Mouse (Mus musculus): Measurements from ENCODE around the gene Slc12a6. TPM values are rescaled to one million over a fixed set of nuclear protein-coding genes. Genes with fewer than 3 reads are reported as not detected.

Slc12a6 gene
- polyA plus RNA-seq, 1 experiment from 2014 or later: 14.4 TPM

DNA sequence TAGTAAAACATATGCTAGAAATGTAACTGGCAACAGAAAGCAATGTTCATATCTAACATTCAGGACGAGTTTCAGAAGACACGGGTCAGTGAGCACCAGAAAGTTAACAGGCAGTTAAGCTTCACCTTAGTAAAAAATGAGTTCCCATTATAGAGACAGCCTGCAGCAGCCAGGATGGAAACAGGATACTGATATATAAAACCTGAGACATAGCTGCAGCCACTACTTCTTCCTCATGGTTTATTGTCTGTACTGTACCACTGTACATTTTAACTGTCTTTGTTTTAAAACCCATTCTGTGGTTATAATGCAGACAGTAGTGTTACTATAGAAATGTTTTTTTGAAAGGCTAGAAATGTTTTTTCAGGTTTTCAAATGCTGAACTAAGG is 95.2 kb downstream of the Slc12a6 start:
- ATAC-seq (ENCODE audit: low FRiP score): no peak
- H3K4me1 ChIP-seq (ENCODE audit: control insufficient read depth, insufficient read depth, low read length): no peaks in the 10 kb centered on the region
- no peak overlapping the region for H3K9ac ChIP-seq (ENCODE audit: low read length)
- no peak overlapping the region for H3K27ac ChIP-seq (ENCODE audit: low read depth, low read length)
- DNase-seq (ENCODE audit: low spot score, missing footprints): no peak
- H3K4me3 ChIP-seq (ENCODE audit: low read depth, low read length): no peak overlapping the region
- no peaks in the 10 kb centered on the region for H3K27me3 ChIP-seq (ENCODE audit: control insufficient read depth, insufficient read depth, low read length)
- H3K9me3 ChIP-seq (ENCODE audit: control insufficient read depth, low read length): no peaks in the 10 kb centered on the region
- WGBS: 89% methylated on average over 2 of the region's 2 CpGs
- peaks cover 6% of the 10 kb centered on the region; the same call in 1 of the 2 replicates for H3K36me3 ChIP-seq (ENCODE audit: control insufficient read depth, insufficient read depth, low read length)
- no peak overlapping the region for H3K4me2 ChIP-seq

DNA sequence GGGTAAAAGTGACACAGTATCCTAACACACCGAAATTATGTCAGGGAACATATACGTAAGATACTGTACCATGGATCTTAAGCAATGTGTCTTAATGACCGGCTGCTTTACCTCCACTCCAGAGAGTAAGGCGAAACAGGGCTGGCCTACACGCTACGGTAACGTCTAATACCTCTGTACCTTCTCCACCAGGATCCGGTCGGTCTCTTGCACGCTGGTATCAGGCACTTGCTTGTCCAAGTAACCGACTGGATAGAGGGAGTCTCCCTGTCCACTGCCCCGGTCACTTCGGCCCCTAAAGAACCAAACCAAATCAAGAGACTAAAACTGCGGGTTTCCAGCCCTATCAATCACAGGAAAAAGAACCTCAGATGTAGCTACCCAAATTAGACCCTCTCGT is 101.6 kb downstream of the Slc12a6 start:
- Histone ChIP-seq H3K9ac (ENCODE audit: low read length) (peak overlapping the region; percentile 87), H3K27me3 (ENCODE audit: control insufficient read depth, insufficient read depth, low read length) (no peaks in the 10 kb centered on the region), H3K9me3 (ENCODE audit: control insufficient read depth, low read length) (no peaks in the 10 kb centered on the region), H3K4me2 (peak overlapping the region; percentile 87), H3K36me3 (ENCODE audit: control insufficient read depth, insufficient read depth, low read length) (peaks cover 4% of the 10 kb centered on the region; the same call in 1 of the 2 replicates), H3K4me3 (ENCODE audit: low read depth, low read length) (peak overlapping the region; percentile 93), H3K4me1 (ENCODE audit: control insufficient read depth, insufficient read depth, low read length) (peaks cover 5% of the 10 kb centered on the region), H3K27ac (ENCODE audit: low read depth, low read length) (no peak overlapping the region)
- ATAC-seq (ENCODE audit: low FRiP score) (peak; percentile 47; the same call in 1 of the 2 replicates), DNase-seq (ENCODE audit: low spot score, missing footprints) (no peak)
- 19% methylated on average over 15 of the region's 15 CpGs for WGBS

DNA sequence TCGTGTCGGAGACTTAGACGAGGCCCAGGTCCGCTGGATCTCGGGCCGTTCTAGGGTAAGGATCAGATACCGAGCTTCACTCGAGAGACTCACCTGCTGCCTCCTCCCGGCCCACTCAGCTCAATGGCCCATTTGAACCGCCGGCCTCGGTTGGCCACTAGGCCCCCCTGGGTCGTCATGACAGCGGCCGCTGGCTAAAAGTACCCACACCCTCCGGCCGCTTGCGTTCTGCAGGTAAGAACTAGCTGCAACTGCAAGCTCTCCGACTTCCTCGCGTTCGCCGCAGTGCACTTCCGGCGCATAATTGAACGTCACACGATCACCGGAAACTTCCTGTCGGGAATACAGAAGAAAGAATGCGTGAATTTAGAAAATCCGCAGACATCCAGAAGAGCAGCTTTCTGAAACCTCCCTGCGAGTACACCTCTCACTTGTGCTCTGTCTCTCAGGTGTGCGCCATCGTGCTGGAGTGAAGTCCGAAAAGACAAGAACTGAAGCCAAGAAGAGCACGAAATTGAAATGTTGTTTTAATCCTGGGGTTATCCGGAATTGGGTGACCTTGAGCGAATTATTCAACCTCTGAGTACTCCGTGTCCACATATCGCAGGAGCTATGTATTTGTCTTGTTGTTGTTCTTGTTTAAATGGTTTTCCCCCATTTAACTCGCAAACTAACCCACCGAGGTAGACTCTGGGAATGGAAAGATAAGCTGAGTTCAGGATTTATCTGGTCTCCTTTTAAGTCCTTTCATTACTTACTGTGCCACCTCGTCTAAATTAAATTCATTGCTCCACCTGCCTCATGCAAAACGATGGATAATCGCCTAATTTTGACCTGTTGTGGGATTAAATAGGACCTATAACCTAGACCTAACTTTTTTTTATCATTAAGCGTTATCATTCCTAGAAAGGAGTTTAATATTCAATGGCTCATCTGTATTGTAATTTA is 102.4 kb downstream of the Slc12a6 start, which contains the start of gene Emc4:
Emc4 (minus strand) TSS at position 302 of the 948 bp plus-strand sequence.
- peak; percentile 99 for DNase-seq (ENCODE audit: low spot score, missing footprints)
- Histone ChIP-seq H3K27ac (ENCODE audit: low read depth, low read length) (peak within 1 kb of the TSS; percentile 37; the same call in 1 of the 2 replicates), H3K9ac (ENCODE audit: low read length) (peak within 1 kb of the TSS; percentile 87), H3K36me3 (ENCODE audit: control insufficient read depth, insufficient read depth, low read length) (peaks cover 4% of the 10 kb centered on the region; the same call in 1 of the 2 replicates), H3K4me3 (ENCODE audit: low read depth, low read length) (peak within 1 kb of the TSS; percentile 93), H3K27me3 (ENCODE audit: control insufficient read depth, insufficient read depth, low read length) (no peaks in the 10 kb centered on the region), H3K9me3 (ENCODE audit: control insufficient read depth, low read length) (no peaks in the 10 kb centered on the region), H3K4me2 (peak within 1 kb of the TSS; percentile 87), H3K4me1 (ENCODE audit: control insufficient read depth, insufficient read depth, low read length) (peaks cover 5% of the 10 kb centered on the region)
- ATAC-seq (ENCODE audit: low FRiP score): peak; percentile 87
- WGBS: 2% methylated on average over 46 of the region's 46 CpGs

DNA sequence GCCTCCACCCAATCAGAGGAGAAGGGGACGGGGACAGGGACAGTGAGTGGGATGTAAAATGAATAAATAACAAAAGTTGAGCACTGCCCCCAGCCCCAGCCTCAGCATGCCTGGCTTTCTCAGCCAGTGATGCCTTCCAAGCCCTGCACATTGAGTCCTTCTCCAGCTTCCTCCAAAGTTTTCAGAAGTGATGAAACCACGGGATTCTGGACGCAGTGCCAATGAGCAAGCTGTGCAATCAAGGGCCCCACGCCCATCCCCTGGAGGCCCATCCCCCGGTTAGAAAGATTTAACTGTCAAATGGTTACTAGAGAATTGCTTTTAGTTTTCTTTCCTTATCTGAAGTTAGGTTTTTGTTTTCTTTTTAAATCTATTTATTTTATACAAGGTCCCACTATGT is 104.3 kb downstream of the Slc12a6 start:
- Histone ChIP-seq H3K9me3 (ENCODE audit: control insufficient read depth, low read length) (no peaks in the 10 kb centered on the region), H3K27ac (ENCODE audit: low read depth, low read length) (no peak overlapping the region), H3K4me3 (ENCODE audit: low read depth, low read length) (no peak overlapping the region), H3K36me3 (ENCODE audit: control insufficient read depth, insufficient read depth, low read length) (no peaks in the 10 kb centered on the region), H3K4me2 (no peak overlapping the region), H3K27me3 (ENCODE audit: control insufficient read depth, insufficient read depth, low read length) (no peaks in the 10 kb centered on the region), H3K4me1 (ENCODE audit: control insufficient read depth, insufficient read depth, low read length) (peaks cover 5% of the 10 kb centered on the region), H3K9ac (ENCODE audit: low read length) (no peak overlapping the region)
- ATAC-seq (ENCODE audit: low FRiP score) (no peak), DNase-seq (ENCODE audit: low spot score, missing footprints) (no peak)
- WGBS: 77% methylated on average over 5 of the region's 5 CpGs

DNA sequence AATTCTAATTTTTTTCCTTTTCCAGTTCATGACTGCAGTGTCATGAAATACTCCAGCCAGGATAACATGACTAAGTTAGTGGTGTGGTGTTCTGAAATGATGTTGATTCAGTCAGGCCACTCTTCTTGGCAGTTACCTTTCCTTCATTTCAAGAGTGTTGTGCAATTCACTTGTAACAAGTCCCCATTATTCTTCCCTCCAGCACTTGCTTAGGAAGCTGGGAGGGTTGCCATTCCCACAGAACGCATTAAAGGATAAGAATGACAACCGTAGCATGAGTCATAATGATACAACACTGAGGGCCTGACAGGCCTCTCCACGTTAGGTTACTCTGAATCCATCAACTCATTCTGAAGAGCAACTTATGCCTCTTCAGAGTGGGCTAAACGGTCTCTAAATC is 107.5 kb downstream of the Slc12a6 start:
- no peak overlapping the region for H3K27ac ChIP-seq (ENCODE audit: low read depth, low read length)
- 56% methylated on average over 4 of the region's 4 CpGs for WGBS

DNA sequence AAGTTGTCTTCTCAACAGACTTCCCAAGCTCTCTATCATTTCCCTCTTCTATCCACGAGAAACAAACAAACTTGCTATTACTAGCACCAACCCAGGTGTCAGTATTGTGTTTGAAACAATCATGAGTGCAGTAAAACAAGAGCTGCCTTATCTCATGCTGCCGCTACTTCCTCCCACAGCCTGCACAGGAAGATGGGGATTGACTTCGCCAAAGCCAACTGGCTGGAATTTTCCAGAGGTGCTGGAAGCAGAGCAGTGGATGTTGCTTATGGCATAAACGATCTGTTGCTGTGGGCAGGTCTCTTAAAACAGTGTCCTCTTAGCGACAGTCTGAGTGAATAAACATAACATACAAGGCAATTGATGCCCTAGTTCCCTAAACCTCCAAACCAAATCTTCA is 109.0 kb downstream of the Slc12a6 start:
- no peaks in the 10 kb centered on the region for H3K9me3 ChIP-seq (ENCODE audit: control insufficient read depth, low read length)
- no peaks in the 10 kb centered on the region for H3K36me3 ChIP-seq (ENCODE audit: control insufficient read depth, insufficient read depth, low read length)
- 68% methylated on average over 5 of the region's 5 CpGs for WGBS

More for the DNA sequence above, 107.5 kb downstream of the Slc12a6 start:
- no peak for DNase-seq (ENCODE audit: low spot score, missing footprints)
- Histone ChIP-seq H3K27me3 (ENCODE audit: control insufficient read depth, insufficient read depth, low read length) (no peaks in the 10 kb centered on the region), H3K4me3 (ENCODE audit: low read depth, low read length) (no peak overlapping the region), H3K9ac (ENCODE audit: low read length) (no peak overlapping the region), H3K9me3 (ENCODE audit: control insufficient read depth, low read length) (no peaks in the 10 kb centered on the region), H3K4me2 (no peak overlapping the region), H3K4me1 (ENCODE audit: control insufficient read depth, insufficient read depth, low read length) (no peaks in the 10 kb centered on the region), H3K36me3 (ENCODE audit: control insufficient read depth, insufficient read depth, low read length) (no peaks in the 10 kb centered on the region)
- no peak for ATAC-seq (ENCODE audit: low FRiP score)

DNA sequence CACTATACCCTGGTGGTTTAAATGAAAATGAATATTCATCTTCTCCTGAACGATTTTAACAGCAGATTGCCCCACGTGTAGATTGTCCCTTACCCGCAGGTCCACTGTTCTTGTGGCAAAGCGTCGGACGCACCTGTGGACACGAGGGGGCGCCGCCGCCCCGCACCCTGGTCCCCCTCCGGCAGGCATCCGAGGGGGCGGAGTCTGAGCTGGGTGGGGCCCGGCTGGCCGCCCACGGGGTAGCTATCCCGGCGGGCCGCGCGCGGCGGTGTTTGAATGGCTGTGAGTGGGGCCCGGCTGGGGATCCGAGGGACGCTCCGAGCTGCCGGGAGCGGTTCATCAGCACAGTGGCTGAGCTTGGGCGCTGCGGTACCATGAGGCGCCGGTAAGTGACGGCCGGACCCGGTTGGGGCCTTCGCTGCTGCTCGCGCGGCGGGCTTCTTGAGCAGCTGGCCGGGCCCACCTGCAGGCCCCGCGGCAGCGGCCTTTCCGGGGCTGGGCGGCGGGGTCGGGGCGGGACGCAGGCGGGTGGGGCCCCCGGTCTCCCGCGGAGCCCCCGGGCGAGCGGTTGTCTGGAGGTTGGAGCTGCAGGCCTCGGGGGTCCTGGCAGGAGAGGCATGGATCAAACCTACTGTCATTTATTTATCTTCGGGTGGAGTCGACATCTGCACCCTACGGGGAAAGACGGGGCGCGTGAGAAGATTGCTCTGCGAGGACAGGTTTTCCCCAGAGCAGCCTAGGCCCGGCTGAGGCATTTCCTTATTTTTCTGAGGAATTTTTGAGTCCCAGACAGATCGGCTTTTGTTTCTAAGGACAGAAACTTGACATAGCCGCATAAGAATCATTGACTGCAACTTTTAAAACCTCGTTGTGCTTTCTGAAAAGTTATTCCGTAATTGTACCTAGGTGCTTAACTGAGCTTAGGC is 113.6 kb downstream of the Slc12a6 start, which contains the start of gene Katnbl1:
Katnbl1 (plus strand) TSS at position 239 of the 926 bp plus-strand sequence.
- no peaks in the 10 kb centered on the region for H3K36me3 ChIP-seq (ENCODE audit: control insufficient read depth, insufficient read depth, low read length)
- peaks cover 12% of the 10 kb centered on the region for H3K4me1 ChIP-seq (ENCODE audit: control insufficient read depth, insufficient read depth, low read length)
- ATAC-seq (ENCODE audit: low FRiP score): peak; percentile 100
- under 1% methylated on average over 66 of the region's 72 CpGs for WGBS
- peak within 1 kb of the TSS; percentile 95 for H3K4me3 ChIP-seq (ENCODE audit: low read depth, low read length)
- H3K9me3 ChIP-seq (ENCODE audit: control insufficient read depth, low read length): no peaks in the 10 kb centered on the region
- H3K27ac ChIP-seq (ENCODE audit: low read depth, low read length): peak within 1 kb of the TSS; percentile 80
- no peaks in the 10 kb centered on the region for H3K27me3 ChIP-seq (ENCODE audit: control insufficient read depth, insufficient read depth, low read length)
- H3K9ac ChIP-seq (ENCODE audit: low read length): peak within 1 kb of the TSS; percentile 96
- DNase-seq (ENCODE audit: low spot score, missing footprints): peak; percentile 99
- H3K4me2 ChIP-seq: peak within 1 kb of the TSS; percentile 70

More for the DNA sequence above, 109.0 kb downstream of the Slc12a6 start:
- ATAC-seq (ENCODE audit: low FRiP score) (no peak), DNase-seq (ENCODE audit: low spot score, missing footprints) (no peak)
- H3K9ac ChIP-seq (ENCODE audit: low read length): no peak overlapping the region
- H3K4me2 ChIP-seq: no peak overlapping the region
- no peaks in the 10 kb centered on the region for H3K4me1 ChIP-seq (ENCODE audit: control insufficient read depth, insufficient read depth, low read length)
- H3K27me3 ChIP-seq (ENCODE audit: control insufficient read depth, insufficient read depth, low read length): no peaks in the 10 kb centered on the region
- no peak overlapping the region for H3K4me3 ChIP-seq (ENCODE audit: low read depth, low read length)
- H3K27ac ChIP-seq (ENCODE audit: low read depth, low read length): no peak overlapping the region

DNA sequence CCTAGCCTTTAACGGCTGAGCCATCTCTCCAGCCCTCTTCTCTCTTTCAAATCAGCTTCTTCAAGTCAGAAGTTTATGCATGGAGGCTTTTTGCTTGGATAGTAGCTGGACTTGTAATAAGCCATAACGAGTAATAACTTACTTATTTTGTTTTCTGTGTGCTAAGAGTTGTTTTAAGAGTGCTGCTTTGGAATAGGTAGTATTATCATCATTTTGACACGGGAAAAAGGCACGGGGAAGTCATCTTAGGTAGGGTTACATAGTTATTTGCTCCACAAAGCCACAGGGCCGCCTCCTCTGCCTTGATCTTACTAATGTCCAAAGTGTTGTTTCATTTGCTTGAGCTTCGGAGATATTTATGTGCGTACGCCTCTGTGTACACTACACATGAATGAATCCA is 114.5 kb downstream of the Slc12a6 start:
- Histone ChIP-seq H3K4me2 (peak overlapping the region; percentile 70), H3K4me1 (ENCODE audit: control insufficient read depth, insufficient read depth, low read length) (peaks cover 12% of the 10 kb centered on the region), H3K9me3 (ENCODE audit: control insufficient read depth, low read length) (no peaks in the 10 kb centered on the region), H3K4me3 (ENCODE audit: low read depth, low read length) (peak overlapping the region; percentile 95), H3K27me3 (ENCODE audit: control insufficient read depth, insufficient read depth, low read length) (no peaks in the 10 kb centered on the region), H3K9ac (ENCODE audit: low read length) (peak overlapping the region; percentile 96), H3K36me3 (ENCODE audit: control insufficient read depth, insufficient read depth, low read length) (no peaks in the 10 kb centered on the region), H3K27ac (ENCODE audit: low read depth, low read length) (no peak overlapping the region)
- 65% methylated on average over 8 of the region's 8 CpGs for WGBS
- DNase-seq (ENCODE audit: low spot score, missing footprints) (peak; percentile 83), ATAC-seq (ENCODE audit: low FRiP score) (no peak)

Measured in midbrain, embryonic 11.5 days (tissue).